Mouse (Mus musculus) kidney, adult 2 months (tissue): ENCODE data around the gene Esp4.
"Not testable (repeated sequence)": the region's sequence is repeated elsewhere in the genome, so short reads cannot be mapped to it uniquely, and the experiment has no call there.

Experiments used
- CTCF ChIP-seq: fragments of 200-500 bp; conservative IDR thresholded peaks from 2 replicates; pipeline ENCODE4 v1.5.1; 2011; ENCODE audit warnings: low read depth, mild to moderate bottlenecking, control low read depth, low read length, moderate library complexity, mixed read lengths; ENCODE audit not compliant: insufficient read depth, insufficient read length
- POLR2A ChIP-seq: fragments of 200-500 bp; IDR thresholded peaks from one replicate; pipeline ENCODE4 v1.6.1; 2011; ENCODE audit warnings: low read depth, low read length, control low read depth

- not testable (repeated sequence) for TF ChIP-seq CTCF, POLR2A
Measured at GRCm38 (mm10) chr17:40631775-40632174, 33.4 kb downstream of the Esp4 start, which contains the start of gene Esp3.
